Comparison of ENCODE assay signal across 1 mouse cellular context in the genomic region with DNA sequence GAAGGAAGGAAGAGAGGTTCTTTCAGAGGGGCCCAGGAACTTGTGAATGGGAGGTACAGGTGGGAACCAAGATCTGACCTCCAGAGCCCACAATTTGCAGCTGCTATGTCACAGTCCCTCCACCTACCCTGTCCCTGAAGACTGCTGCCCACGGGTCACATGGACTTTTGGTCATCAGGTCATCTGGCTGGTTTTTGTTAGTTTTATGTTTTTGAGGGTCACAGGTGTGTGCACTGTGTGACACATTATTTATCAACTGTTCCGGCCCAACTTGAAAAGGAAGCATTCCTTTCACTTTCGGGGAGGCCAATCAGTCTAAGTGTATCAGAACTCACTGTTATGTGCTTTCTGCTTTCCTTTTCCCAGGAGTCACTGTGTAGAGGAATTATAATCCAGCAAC.
TF ChIP-seq lines count a peak whose summit lies in the region.

No protein-coding gene starts in this region.

TF ChIP-seq in MEL, 35 proteins besides CTCF, POLR2A, EP300 and RAD21:
- TF ChIP-seq E2F4 (IDR thresholded peaks at IDR 0.05; ENCODE audit: borderline replicate concordance, low read depth, low read length) (no peak), SIN3A (IDR thresholded peaks at IDR 0.05; ENCODE audit: low read length) (0 out of 2 replicates have a peak, but pooled peaks have one; percentile 5)
